Mouse (Mus musculus) brain, adult 2 months (tissue): Measurements from ENCODE around the gene Alg14.

Experiments used
- DNase-seq: peaks from one replicate; pipeline ENCODE4 v3.0.0; 2011; ENCODE audit warnings: low read depth, low spot score

The Alg14 gene

GRCm38 (mm10) chr3:121364388-121364787 is 72.8 kb downstream of the Alg14 start:
- no peak for DNase-seq

GRCm38 (mm10) chr3:121365131-121365530 is 73.6 kb downstream of the Alg14 start:
- DNase-seq, result no peak

- no peak for DNase-seq
These were observed 77.0 kb downstream of the Alg14 start for GRCm38 (mm10) chr3:121368616-121369015.

- DNase-seq, result no peak
These were observed 77.9 kb downstream of the Alg14 start for GRCm38 (mm10) chr3:121369517-121369916.

GRCm38 (mm10) chr3:121370301-121370700 is 78.7 kb downstream of the Alg14 start:
- DNase-seq, result peak; percentile 20

- DNase-seq, result no peak
These were observed 79.4 kb downstream of the Alg14 start for GRCm38 (mm10) chr3:121370830-121371526.

- DNase-seq, result peak; percentile 23
These were observed 80.1 kb downstream of the Alg14 start for GRCm38 (mm10) chr3:121371527-121372220.

GRCm38 (mm10) chr3:121373897-121374441 is 82.4 kb downstream of the Alg14 start:
- DNase-seq, result no peak

- no peak for DNase-seq
These were observed 84.1 kb downstream of the Alg14 start for GRCm38 (mm10) chr3:121375541-121376129.

- DNase-seq, result no peak
These were observed 87.4 kb downstream of the Alg14 start for GRCm38 (mm10) chr3:121378708-121379612.

- no peak for DNase-seq
These were observed 88.1 kb downstream of the Alg14 start for GRCm38 (mm10) chr3:121379699-121380098.

- no peak for DNase-seq
These were observed 96.0 kb downstream of the Alg14 start for GRCm38 (mm10) chr3:121387471-121388009.

GRCm38 (mm10) chr3:121389366-121389765 is 97.8 kb downstream of the Alg14 start:
- peak; percentile 22 for DNase-seq

GRCm38 (mm10) chr3:121389860-121390530 is 98.4 kb downstream of the Alg14 start:
- DNase-seq, result peak; percentile 39

GRCm38 (mm10) chr3:121390724-121391123 is 99.2 kb downstream of the Alg14 start:
- DNase-seq, result peak; percentile 8

GRCm38 (mm10) chr3:121395588-121396295 is 104.2 kb downstream of the Alg14 start:
- DNase-seq, result no peak

GRCm38 (mm10) chr3:121396561-121396960 is 105.0 kb downstream of the Alg14 start:
- no peak for DNase-seq

- DNase-seq, result no peak
These were observed 105.4 kb downstream of the Alg14 start for GRCm38 (mm10) chr3:121397007-121397406.

GRCm38 (mm10) chr3:121401384-121401783 is 109.8 kb downstream of the Alg14 start:
- no peak for DNase-seq

GRCm38 (mm10) chr3:121402096-121402495 is 110.5 kb downstream of the Alg14 start:
- no peak for DNase-seq
